In the genomic region with DNA sequence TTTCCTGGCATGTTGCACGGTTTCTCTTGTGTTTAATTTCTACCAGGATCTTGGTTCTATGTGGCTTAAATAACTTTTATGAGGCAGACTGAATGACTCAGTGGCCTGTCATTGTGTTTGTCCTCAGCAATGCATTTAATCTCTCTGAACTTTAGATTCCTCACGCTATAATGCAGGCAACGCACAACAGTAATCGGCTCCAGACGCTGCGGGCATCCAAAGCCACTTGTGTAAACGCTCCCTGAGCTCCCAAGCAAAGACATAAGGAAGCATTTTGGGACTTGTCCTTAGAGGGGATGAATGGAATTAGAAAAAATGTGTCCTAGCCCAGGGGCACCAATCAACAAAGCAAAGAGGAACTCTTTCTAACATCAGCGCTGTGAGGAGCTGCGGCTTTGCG, we compare ENCODE assay signal across 16 mouse cellular contexts. TPM values are rescaled to one million over a fixed set of nuclear protein-coding genes. Genes with fewer than 3 reads are reported as not detected.
DNase-seq lines count a peak whose midpoint lies in the region; ATAC-seq and TF ChIP-seq lines count a peak whose summit lies in the region.
"Had no signal": no experiment of that assay in that cellular context is flagged by ENCODE, and none has a peak within 500 bp of the region (broad histone marks: within the 10 kb centered on the region; RNA-seq: fewer than 3 reads in every experiment).

No protein-coding gene starts in this region.

- ATAC-seq in midbrain, postnatal 0 days (ENCODE audit: low FRiP score) = no peak
- ATAC-seq in limb, embryonic 11.5 days (ENCODE audit: insufficient number of reproducible peaks, low FRiP score, low TSS enrichment, low read depth) = no peak
- ATAC-seq in stomach, postnatal 0 days (ENCODE audit: low FRiP score, low TSS enrichment) = no peak; the same call in 1 of the 2 replicates
- ATAC-seq in granulocyte monocyte progenitor cell, adult 5-6 weeks (replicated peaks; ENCODE audit: poor library complexity, severe bottlenecking) = no peak

- no peak overlapping the region for H3K9ac ChIP-seq in midbrain, postnatal 0 days (replicated peaks; ENCODE audit: low read length, poor library complexity, severe bottlenecking)
- no peak overlapping the region for H3K9ac ChIP-seq in limb, embryonic 11.5 days (ENCODE audit: low read length)
- no peak overlapping the region for H3K9ac ChIP-seq in stomach, postnatal 0 days (ENCODE audit: low read length)
- H3K9ac ChIP-seq: liver, embryonic 13.5 days; midbrain, embryonic 12.5 days had no signal

- 53% methylated on average over 10 of the region's 10 CpGs for WGBS in midbrain, embryonic 10.5 days
- WGBS in midbrain, postnatal 0 days = 30% methylated on average over 10 of the region's 10 CpGs
- WGBS in limb, embryonic 11.5 days = 23% methylated on average over 10 of the region's 10 CpGs
- WGBS in stomach, postnatal 0 days = 28% methylated on average over 10 of the region's 10 CpGs

- H3K4me2 ChIP-seq in midbrain, postnatal 0 days (ENCODE audit: low read depth, low read length, poor library complexity, severe bottlenecking) = no peak overlapping the region
- no peak overlapping the region for H3K4me2 ChIP-seq in limb, embryonic 11.5 days (ENCODE audit: low read depth, severe bottlenecking)
- no peak overlapping the region for H3K4me2 ChIP-seq in stomach, postnatal 0 days (replicated peaks; ENCODE audit: low read depth)
- H3K4me2 ChIP-seq: liver, embryonic 13.5 days; midbrain, embryonic 12.5 days had no signal

- peaks cover 21% of the 10 kb centered on the region for H3K4me1 ChIP-seq in midbrain, embryonic 10.5 days
- no peaks in the 10 kb centered on the region for H3K4me1 ChIP-seq in midbrain, postnatal 0 days (ENCODE audit: insufficient read depth, low read length)
- H3K4me1 ChIP-seq in limb, embryonic 11.5 days (ENCODE audit: control insufficient read depth, insufficient read depth, low read length) = peaks cover 15% of the 10 kb centered on the region
- H3K4me1 ChIP-seq in stomach, postnatal 0 days (replicated peaks; ENCODE audit: control insufficient read depth, insufficient read depth) = peaks cover 14% of the 10 kb centered on the region

- no peaks in the 10 kb centered on the region for H3K9me3 ChIP-seq in midbrain, embryonic 10.5 days (replicated peaks)
- H3K9me3 ChIP-seq in midbrain, postnatal 0 days (ENCODE audit: low read length) = no peaks in the 10 kb centered on the region
- no peaks in the 10 kb centered on the region for H3K9me3 ChIP-seq in limb, embryonic 11.5 days (ENCODE audit: control insufficient read depth, low read length)
- no peaks in the 10 kb centered on the region for H3K9me3 ChIP-seq in stomach, postnatal 0 days (ENCODE audit: control insufficient read depth, low read length)
- H3K9me3 ChIP-seq: liver, embryonic 13.5 days; midbrain, embryonic 12.5 days had no signal

- no peak for TF ChIP-seq EP300 in stomach, postnatal 0 days (optimal IDR thresholded peaks at IDR 0.05)

- no peaks in the 10 kb centered on the region for H3K36me3 ChIP-seq in midbrain, embryonic 10.5 days
- H3K36me3 ChIP-seq in midbrain, postnatal 0 days (ENCODE audit: insufficient read depth, low read length) = no peaks in the 10 kb centered on the region
- no peaks in the 10 kb centered on the region for H3K36me3 ChIP-seq in limb, embryonic 11.5 days (ENCODE audit: control insufficient read depth, insufficient read depth, low read length)
- no peaks in the 10 kb centered on the region for H3K36me3 ChIP-seq in stomach, postnatal 0 days (ENCODE audit: control insufficient read depth, insufficient read depth, low read length)
- H3K36me3 ChIP-seq: liver, embryonic 13.5 days; midbrain, embryonic 12.5 days had no signal

- no peak for TF ChIP-seq CTCF in midbrain, postnatal 0 days (IDR thresholded peaks at IDR 0.05)
- TF ChIP-seq CTCF in stomach, postnatal 0 days (IDR thresholded peaks at IDR 0.05; ENCODE audit: low read depth) = no peak

- H3K4me3 ChIP-seq in midbrain, embryonic 10.5 days = no peak overlapping the region
- H3K4me3 ChIP-seq in midbrain, postnatal 0 days (ENCODE audit: low read depth, low read length) = no peak overlapping the region
- no peak overlapping the region for H3K4me3 ChIP-seq in limb, embryonic 11.5 days (ENCODE audit: low read depth, low read length)
- H3K4me3 ChIP-seq in stomach, postnatal 0 days (ENCODE audit: low read depth, low read length) = no peak overlapping the region
- H3K4me3 ChIP-seq: liver, embryonic 13.5 days; midbrain, embryonic 12.5 days had no signal

- no peaks in the 10 kb centered on the region for H3K27me3 ChIP-seq in midbrain, embryonic 10.5 days (ENCODE audit: low read depth, poor library complexity, severe bottlenecking)
- no peaks in the 10 kb centered on the region for H3K27me3 ChIP-seq in midbrain, postnatal 0 days (ENCODE audit: insufficient read depth, low read length)
- no peaks in the 10 kb centered on the region for H3K27me3 ChIP-seq in limb, embryonic 11.5 days (ENCODE audit: control insufficient read depth, insufficient read depth, low read length)
- H3K27me3 ChIP-seq in stomach, postnatal 0 days (ENCODE audit: control insufficient read depth, insufficient read depth, low read length) = no peaks in the 10 kb centered on the region
- H3K27me3 ChIP-seq: liver, embryonic 13.5 days; midbrain, embryonic 12.5 days had no signal

- no peak overlapping the region; the same call in 1 of the 2 replicates for H3K27ac ChIP-seq in midbrain, embryonic 10.5 days (replicated peaks)
- H3K27ac ChIP-seq in midbrain, postnatal 0 days (ENCODE audit: low read depth, low read length) = no peak overlapping the region
- no peak overlapping the region for H3K27ac ChIP-seq in limb, embryonic 11.5 days (replicated peaks; ENCODE audit: low read depth, low read length)
- peak overlapping the region; percentile 65 for H3K27ac ChIP-seq in stomach, postnatal 0 days (replicated peaks)
- H3K27ac ChIP-seq: liver, embryonic 13.5 days; midbrain, embryonic 12.5 days had no signal

- peak; percentile 25 for DNase-seq in adrenal gland, adult 2 months
- no peak for DNase-seq in adrenal gland, postnatal 10 days
- DNase-seq in midbrain, embryonic 10.5 days (ENCODE audit: low spot score) = peak; percentile 20
- DNase-seq in midbrain, postnatal 0 days (ENCODE audit: low spot score) = no peak
- peak; percentile 41 for DNase-seq in limb, embryonic 11.5 days (ENCODE audit: low spot score)
- DNase-seq in stomach, postnatal 0 days (ENCODE audit: low spot score) = no peak
- DNase-seq in T-cell, adult 2 months (ENCODE audit: low spot score) = no peak
- DNase-seq: cerebellum, adult 11 months; liver, embryonic 13.5 days; thymus, adult 18-20 months had no signal

RNA-seq across cellular contexts. Expression of gene Calml3, which starts 57.6 kb away (rescaled TPM):
- total RNA-seq in adrenal gland, adult 2 months (2021) = under 1 TPM; 0.35 to 0.63 TPM
- 0.35 TPM in 1 of 2 replicates, not detected in the other for polyA plus RNA-seq in adrenal gland, adult 2 months (2012; rRNA removed)
- not detected for total RNA-seq in adrenal gland, postnatal 10 days (2021)
- not detected in 2 replicates for polyA plus RNA-seq in midbrain, embryonic 10.5 days (2016; fragmentation: Nextera tagmentation; extraction: Ambion mirVana)
- 0.44 TPM in 1 of 2 replicates, not detected in the other for total RNA-seq in midbrain, postnatal 0 days (2014; rRNA removed)
- not detected in 2 replicates for polyA plus RNA-seq in midbrain, postnatal 0 days (2015; fragmentation: Nextera tagmentation; extraction: Ambion mirVana)
- 0.27 and 0.96 TPM in 2 replicates for polyA plus RNA-seq in limb, embryonic 11.5 days (2014; fragmentation: Nextera tagmentation; extraction: Ambion mirVana)
- polyA plus RNA-seq in stomach, postnatal 0 days (2015; fragmentation: Nextera tagmentation; extraction: Ambion mirVana) = 40.0 and 44.6 TPM in 2 replicates
- total RNA-seq in granulocyte monocyte progenitor cell, adult 5-6 weeks (2014; fragmentation: Nextera tagmentation) = not detected in 2 replicates
- total RNA-seq in granulocyte monocyte progenitor cell, adult 5-6 weeks (2017) = not detected in 2 replicates
- total RNA-seq: gastrocnemius, adult 8-10 months; layer of hippocampus, adult 8-10 months; MEL had no signal
- polyA plus RNA-seq: intestine, embryonic 14.5 days; liver, embryonic 13.5 days; midbrain, embryonic 12.5 days had no signal

Comparison
In these comparisons a context has a peak if more than half of its experiments do, and no peak if none do; other contexts are left out.
1. DNase-seq: peak in adrenal gland, adult 2 months (single experiment), midbrain, embryonic 10.5 days (single experiment) and limb, embryonic 11.5 days (single experiment); none in adrenal gland, postnatal 10 days (single experiment), midbrain, postnatal 0 days (single experiment), stomach, postnatal 0 days (single experiment) and T-cell, adult 2 months (single experiment).
2. RNA of gene Calml3, which starts 57.6 kb away (polyA plus RNA-seq): 40.0 to 44.6 TPM in stomach, postnatal 0 days; 0.27 to 0.96 TPM in limb, embryonic 11.5 days, not detected in midbrain, embryonic 10.5 days, 0.35 TPM in adrenal gland, adult 2 months and not detected in midbrain, postnatal 0 days; every median in the first group is over 10 times any median in the second.